Mouse (Mus musculus): ENCODE measurements around the gene Clcn6. TPM values are rescaled to one million over a fixed set of nuclear protein-coding genes. Genes with fewer than 3 reads are reported as not detected.

The Clcn6 gene
- total RNA-seq, 4 experiments from 2014 or later, result 10.1 to 20.4 (median 15.8) TPM

GRCm38 (mm10) chr4:148040029-148040830, 1.6 kb upstream of the Clcn6 start:
- no peak for DNase-seq

- DNase-seq, result no peak
These were observed 820 bp upstream of the Clcn6 start for GRCm38 (mm10) chr4:148039254-148040028.

GRCm38 (mm10) chr4:148038079-148038599, 482 bp downstream of the Clcn6 start:
- no peak for DNase-seq

- no peak for DNase-seq
These were observed 3.2 kb downstream of the Clcn6 start for GRCm38 (mm10) chr4:148035440-148035839.

GRCm38 (mm10) chr4:148033858-148034410, 4.7 kb downstream of the Clcn6 start:
- DNase-seq, result no peak

- DNase-seq, result no peak
These were observed 8.1 kb downstream of the Clcn6 start for GRCm38 (mm10) chr4:148030506-148030905.

GRCm38 (mm10) chr4:148029297-148029696, 9.3 kb downstream of the Clcn6 start:
- DNase-seq, result no peak

GRCm38 (mm10) chr4:148024003-148024402, 14.6 kb downstream of the Clcn6 start:
- no peak for DNase-seq

- no peak for DNase-seq
These were observed 20.2 kb downstream of the Clcn6 start for GRCm38 (mm10) chr4:148018410-148018809.

- no peak for DNase-seq
These were observed 21.6 kb downstream of the Clcn6 start for GRCm38 (mm10) chr4:148016981-148017380.

GRCm38 (mm10) chr4:148015418-148015817, 23.2 kb downstream of the Clcn6 start:
- no peak for DNase-seq

- DNase-seq, result no peak
These were observed 26.4 kb downstream of the Clcn6 start for GRCm38 (mm10) chr4:148012216-148012615.

GRCm38 (mm10) chr4:148011332-148011731, 27.3 kb downstream of the Clcn6 start:
- DNase-seq, result no peak

GRCm38 (mm10) chr4:148009641-148010040, 29.0 kb downstream of the Clcn6 start:
- DNase-seq, result no peak

GRCm38 (mm10) chr4:148008412-148008811, 30.2 kb downstream of the Clcn6 start:
- peak; percentile 34 for DNase-seq

- peak; percentile 82 for DNase-seq
These were observed 34.3 kb downstream of the Clcn6 start for GRCm38 (mm10) chr4:148004361-148004760.

- DNase-seq, result no peak
These were observed 36.8 kb downstream of the Clcn6 start for GRCm38 (mm10) chr4:148001866-148002265.

GRCm38 (mm10) chr4:148001013-148001789, 37.4 kb downstream of the Clcn6 start:
- no peak for DNase-seq

- no peak for DNase-seq
These were observed 38.3 kb downstream of the Clcn6 start, which contains the start of gene Nppa for GRCm38 (mm10) chr4:148000202-148000772. Gene Nppa, plus strand, starts transcription at chr4:148000722.

- DNase-seq, result no peak
These were observed 43.3 kb downstream of the Clcn6 start for GRCm38 (mm10) chr4:147995311-147995710.

- no peak for DNase-seq
These were observed 45.0 kb downstream of the Clcn6 start for GRCm38 (mm10) chr4:147993571-147994095.
